Mouse (Mus musculus) hindbrain, embryonic 15.5 days (tissue): ENCODE data around the gene Slc13a1. TPM values are rescaled to one million over a fixed set of nuclear protein-coding genes. Genes with fewer than 3 reads are reported as not detected.

Experiments used
- ATAC-seq: fragments of 200-750 bp; cut with Nextera tagmentation; 2 replicates; pipeline ENCODE4 v1.8.0; 2017; ENCODE audit warnings: low read depth, moderate number of reproducible peaks, moderate TSS enrichment; ENCODE audit not compliant: low FRiP score
- H3K27ac ChIP-seq: fragments of 300-500 bp; sonication (generic); replicated peaks from 2 replicates; pipeline ENCODE4 v1.5.1; 2015; ENCODE audit warnings: mild to moderate bottlenecking, inconsistent platforms
- H3K27me3 ChIP-seq: fragments of 300-500 bp; sonication (generic); 2 replicates; pipeline ENCODE4 v1.6.1; 2015; ENCODE audit warnings: control low read depth, inconsistent platforms
- H3K36me3 ChIP-seq: fragments of 300-500 bp; sonication (generic); 2 replicates; pipeline ENCODE4 v1.6.1; 2015; ENCODE audit warnings: control low read depth, inconsistent platforms
- H3K4me1 ChIP-seq: fragments of 300-500 bp; sonication (generic); replicated peaks from 2 replicates; pipeline ENCODE4 v1.6.1; 2015; ENCODE audit warnings: control low read depth, inconsistent platforms
- H3K4me2 ChIP-seq: fragments of 300-500 bp; sonication (generic); 2 replicates; pipeline ENCODE4 v1.6.1; 2015; ENCODE audit warnings: moderate library complexity, mild to moderate bottlenecking, inconsistent platforms
- H3K4me3 ChIP-seq: fragments of 300-500 bp; sonication (generic); 2 replicates; pipeline ENCODE4 v1.5.1; 2015; ENCODE audit warnings: mild to moderate bottlenecking, inconsistent platforms
- H3K9ac ChIP-seq: fragments of 300-500 bp; sonication (generic); 2 replicates; pipeline ENCODE4 v1.6.1; 2015; ENCODE audit warnings: inconsistent platforms
- H3K9me3 ChIP-seq: fragments of 300-500 bp; sonication (generic); 2 replicates; pipeline ENCODE4 v1.6.1; 2016; ENCODE audit warnings: control low read depth, inconsistent platforms
- WGBS: fragments of 180-500 bp; shearing (Covaris S2); methylation state at CpG from one replicate; pipeline ENCODE4 v1.1.7; 2015; 5-methylcytosine and 5-hydroxymethylcytosine counted together
- polyA plus RNA-seq: library from polyadenylated mRNA; unstranded; fragments of >200 nt; fragmentation: Nextera tagmentation; extraction: Ambion mirVana; gene quantifications from 2 replicates; pipeline ENCODE4 v1.2.1, GENCODE M21; 2015

Slc13a1 gene
- polyA plus RNA-seq, 1 experiment from 2014 or later = 0.21 TPM

- Histone ChIP-seq H3K27me3 (no peaks in the 10 kb centered on the region), H3K9ac (no peak overlapping the region), H3K36me3 (no peaks in the 10 kb centered on the region), H3K9me3 (no peaks in the 10 kb centered on the region), H3K4me3 (no peak overlapping the region), H3K4me2 (no peak overlapping the region), H3K4me1 (no peaks in the 10 kb centered on the region), H3K27ac (no peak overlapping the region)
- ATAC-seq = no peak
- WGBS = 89% methylated on average over 1 of the region's 1 CpGs
Measured at GRCm38 (mm10) chr6:24159795-24160194, 8.1 kb downstream of the Slc13a1 start.

DNA sequence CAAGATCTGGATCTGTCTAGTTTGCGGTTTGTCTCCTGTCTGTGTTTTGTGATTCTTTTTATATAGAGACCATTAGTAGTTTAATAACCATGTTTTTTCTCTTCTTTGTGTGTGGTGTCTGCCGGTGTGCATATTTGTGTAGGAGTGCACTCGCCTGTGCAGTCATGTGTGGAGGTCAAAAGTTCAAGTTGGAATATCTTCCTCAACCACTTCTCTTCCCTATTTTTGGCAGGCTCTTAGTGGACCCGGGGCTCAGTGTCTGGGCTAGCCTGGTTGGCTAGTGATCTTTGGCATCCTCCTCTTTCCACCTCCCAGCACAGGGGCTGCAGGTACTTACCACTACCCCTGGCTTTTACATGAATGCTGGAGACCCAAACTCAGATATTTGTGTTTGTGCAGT, 13.0 kb downstream of the Slc13a1 start:
- no peak for ATAC-seq
- Histone ChIP-seq H3K4me1 (no peaks in the 10 kb centered on the region), H3K4me2 (no peak overlapping the region), H3K4me3 (no peak overlapping the region), H3K9me3 (no peaks in the 10 kb centered on the region), H3K27me3 (no peaks in the 10 kb centered on the region), H3K36me3 (no peaks in the 10 kb centered on the region), H3K27ac (no peak overlapping the region), H3K9ac (no peak overlapping the region)
- WGBS = 60% methylated on average over 4 of the region's 4 CpGs

DNA sequence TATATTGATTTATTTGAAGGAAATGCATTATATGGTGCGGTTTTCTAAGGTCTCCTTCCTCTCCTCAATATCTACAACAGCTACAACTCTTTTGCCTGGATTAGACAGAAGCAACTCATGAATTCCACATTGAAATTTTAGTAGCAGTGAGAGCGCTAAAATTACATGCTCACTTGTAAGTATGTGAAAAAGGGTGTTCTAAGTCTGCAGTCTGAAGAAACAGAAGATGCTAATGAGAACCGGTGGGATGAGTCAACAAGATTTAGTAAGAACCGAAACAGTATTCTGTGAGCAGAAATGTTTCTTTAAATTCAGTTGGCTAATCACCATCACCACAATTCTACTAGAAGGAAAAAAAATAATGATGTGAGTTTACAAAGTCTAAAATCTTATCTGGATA, 34.9 kb downstream of the Slc13a1 start:
- H3K4me2 ChIP-seq = no peak overlapping the region
- H3K9ac ChIP-seq = no peak overlapping the region
- ATAC-seq = no peak
- no peaks in the 10 kb centered on the region for H3K27me3 ChIP-seq
- H3K27ac ChIP-seq = no peak overlapping the region
- H3K4me3 ChIP-seq = no peak overlapping the region
- 89% methylated on average over 4 of the region's 4 CpGs for WGBS
- no peaks in the 10 kb centered on the region for H3K4me1 ChIP-seq
- H3K9me3 ChIP-seq = no peaks in the 10 kb centered on the region
- H3K36me3 ChIP-seq = no peaks in the 10 kb centered on the region

DNA sequence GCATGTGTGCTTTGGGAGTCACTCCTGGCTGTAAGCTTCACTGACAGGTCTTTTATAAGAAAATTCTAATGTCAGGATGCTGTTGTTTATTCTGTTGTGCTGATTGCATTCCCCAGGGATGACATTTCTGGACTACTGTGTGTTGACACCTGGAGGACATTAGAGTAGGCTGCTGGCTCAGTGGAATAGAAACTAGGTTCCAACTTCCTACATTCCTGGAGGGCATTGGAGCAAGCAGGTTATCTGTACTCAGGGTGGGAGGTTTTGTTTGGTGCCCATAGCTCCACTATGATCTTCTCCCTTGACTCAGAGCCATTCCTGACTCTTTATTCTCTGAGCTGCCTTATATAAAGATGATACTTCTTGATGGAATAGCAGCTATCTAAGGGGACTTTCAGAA, 45.3 kb downstream of the Slc13a1 start:
- H3K4me1 ChIP-seq = no peaks in the 10 kb centered on the region
- no peak overlapping the region for H3K27ac ChIP-seq
- no peak overlapping the region for H3K4me3 ChIP-seq
- ATAC-seq = no peak
- H3K9me3 ChIP-seq = no peaks in the 10 kb centered on the region
- H3K4me2 ChIP-seq = no peak overlapping the region
- no peaks in the 10 kb centered on the region for H3K27me3 ChIP-seq
- no peaks in the 10 kb centered on the region for H3K36me3 ChIP-seq
- H3K9ac ChIP-seq = no peak overlapping the region

- Histone ChIP-seq H3K4me3 (no peak overlapping the region), H3K27ac (no peak overlapping the region), H3K27me3 (no peaks in the 10 kb centered on the region), H3K4me1 (no peaks in the 10 kb centered on the region), H3K9me3 (no peaks in the 10 kb centered on the region), H3K4me2 (no peak overlapping the region), H3K36me3 (no peaks in the 10 kb centered on the region), H3K9ac (no peak overlapping the region)
- no peak for ATAC-seq
- 91% methylated on average over 8 of the region's 8 CpGs for WGBS
Measured at GRCm38 (mm10) chr6:24111614-24112013, 56.3 kb downstream of the Slc13a1 start.

DNA sequence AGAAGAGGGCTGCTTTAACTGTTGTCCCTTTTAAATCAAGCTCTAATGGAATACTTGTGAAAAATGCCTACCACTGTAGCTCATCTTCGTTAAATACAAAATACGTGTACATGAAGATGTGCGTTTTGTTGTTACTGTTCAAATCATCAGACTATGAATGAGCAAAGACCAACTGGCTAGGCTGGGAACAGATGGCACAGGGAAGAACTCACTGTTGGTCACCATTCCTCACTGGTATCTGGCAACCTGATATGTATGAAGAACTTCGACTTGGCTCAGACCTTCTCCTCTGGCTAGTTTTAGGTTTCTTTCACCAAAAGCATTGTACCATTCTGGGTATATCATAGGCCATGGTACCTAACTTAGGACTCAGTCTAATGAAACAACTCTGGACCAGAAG, 59.4 kb downstream of the Slc13a1 start:
- H3K27ac ChIP-seq = no peak overlapping the region
- H3K4me2 ChIP-seq = no peak overlapping the region
- no peaks in the 10 kb centered on the region for H3K4me1 ChIP-seq
- H3K9ac ChIP-seq = no peak overlapping the region
- no peak for ATAC-seq
- no peak overlapping the region for H3K4me3 ChIP-seq
- H3K9me3 ChIP-seq = no peaks in the 10 kb centered on the region
- 0 out of 2 replicates have a peak, but pooled peaks cover under 1% of the 10 kb centered on the region for H3K27me3 ChIP-seq
- no peaks in the 10 kb centered on the region for H3K36me3 ChIP-seq
- WGBS = 93% methylated on average over 4 of the region's 4 CpGs

DNA sequence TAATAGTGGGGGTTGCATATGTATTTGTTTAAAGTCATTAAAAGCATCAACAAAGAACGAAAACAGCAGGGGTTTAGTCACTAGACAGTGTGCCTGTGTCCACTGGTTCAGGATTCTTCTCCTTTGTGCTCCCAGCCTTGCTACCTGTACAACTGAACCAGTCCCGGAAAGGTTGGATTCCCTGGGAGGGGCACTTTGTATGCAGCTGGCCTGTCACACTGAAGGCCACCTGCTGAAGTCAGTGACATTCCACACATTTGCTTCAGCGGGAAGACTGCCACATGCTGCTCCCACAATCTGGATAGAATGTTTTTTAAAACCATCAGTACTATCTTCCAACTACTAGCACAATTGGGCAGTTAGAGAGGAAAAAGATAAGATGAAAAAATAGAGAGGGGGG, 61.7 kb downstream of the Slc13a1 start:
- no peak overlapping the region for H3K4me2 ChIP-seq
- ATAC-seq = peak; percentile 71

DNA sequence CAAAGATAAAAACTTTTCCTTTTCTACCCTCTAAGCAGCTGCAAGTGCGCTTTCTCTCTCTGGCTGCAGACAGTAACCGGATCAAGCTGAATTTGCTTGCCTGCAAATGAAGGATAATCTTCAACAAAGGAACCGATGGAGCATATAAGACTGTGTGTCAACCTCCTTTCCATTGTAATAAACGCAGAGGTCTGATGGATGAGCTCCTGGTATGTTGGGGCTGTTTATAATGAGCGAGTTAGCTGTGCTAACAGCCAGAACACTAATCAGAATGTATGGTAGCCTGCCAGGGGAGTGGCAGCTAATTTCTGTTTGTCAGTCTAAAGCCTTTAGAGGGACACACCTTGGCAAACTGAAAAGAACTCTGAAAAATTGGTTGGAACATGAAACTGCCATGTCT, 62.2 kb downstream of the Slc13a1 start:
- Histone ChIP-seq H3K9me3 (no peaks in the 10 kb centered on the region), H3K27ac (peak overlapping the region; percentile 38; the same call in 1 of the 2 replicates), H3K27me3 (0 out of 2 replicates have a peak, but pooled peaks cover 2% of the 10 kb centered on the region), H3K36me3 (no peaks in the 10 kb centered on the region), H3K4me1 (no peaks in the 10 kb centered on the region), H3K4me2 (no peak overlapping the region), H3K4me3 (no peak overlapping the region), H3K9ac (no peak overlapping the region)
- peak; percentile 89 for ATAC-seq
- WGBS = 13% methylated on average over 5 of the region's 5 CpGs

More for the DNA sequence above, 61.7 kb downstream of the Slc13a1 start:
- no peak overlapping the region for H3K4me3 ChIP-seq
- no peaks in the 10 kb centered on the region for H3K36me3 ChIP-seq
- no peak overlapping the region for H3K9ac ChIP-seq
- H3K27me3 ChIP-seq = 0 out of 2 replicates have a peak, but pooled peaks cover 2% of the 10 kb centered on the region
- H3K9me3 ChIP-seq = no peaks in the 10 kb centered on the region
- 13% methylated on average over 3 of the region's 3 CpGs for WGBS
- H3K4me1 ChIP-seq = no peaks in the 10 kb centered on the region
- H3K27ac ChIP-seq = peak overlapping the region; percentile 38; the same call in 1 of the 2 replicates

GRCm38 (mm10) chr6:24101281-24101680, 66.6 kb downstream of the Slc13a1 start:
- no peaks in the 10 kb centered on the region for H3K4me1 ChIP-seq
- WGBS = 88% methylated on average over 1 of the region's 1 CpGs
- H3K9ac ChIP-seq = no peak overlapping the region
- no peak overlapping the region for H3K4me2 ChIP-seq
- no peak overlapping the region for H3K27ac ChIP-seq
- 0 out of 2 replicates have a peak, but pooled peaks cover 2% of the 10 kb centered on the region for H3K27me3 ChIP-seq
- H3K9me3 ChIP-seq = no peaks in the 10 kb centered on the region
- no peaks in the 10 kb centered on the region for H3K36me3 ChIP-seq
- ATAC-seq = no peak
- H3K4me3 ChIP-seq = no peak overlapping the region

- 0 out of 2 replicates have a peak, but pooled peaks cover 2% of the 10 kb centered on the region for H3K27me3 ChIP-seq
- H3K27ac ChIP-seq = no peak overlapping the region
- H3K36me3 ChIP-seq = no peaks in the 10 kb centered on the region
- H3K4me3 ChIP-seq = no peak overlapping the region
- no peaks in the 10 kb centered on the region for H3K4me1 ChIP-seq
- H3K4me2 ChIP-seq = no peak overlapping the region
- H3K9me3 ChIP-seq = no peaks in the 10 kb centered on the region
- WGBS = 34% methylated on average over 5 of the region's 5 CpGs
- H3K9ac ChIP-seq = no peak overlapping the region
- no peak for ATAC-seq
Measured at GRCm38 (mm10) chr6:24100705-24101104, 67.2 kb downstream of the Slc13a1 start.

DNA sequence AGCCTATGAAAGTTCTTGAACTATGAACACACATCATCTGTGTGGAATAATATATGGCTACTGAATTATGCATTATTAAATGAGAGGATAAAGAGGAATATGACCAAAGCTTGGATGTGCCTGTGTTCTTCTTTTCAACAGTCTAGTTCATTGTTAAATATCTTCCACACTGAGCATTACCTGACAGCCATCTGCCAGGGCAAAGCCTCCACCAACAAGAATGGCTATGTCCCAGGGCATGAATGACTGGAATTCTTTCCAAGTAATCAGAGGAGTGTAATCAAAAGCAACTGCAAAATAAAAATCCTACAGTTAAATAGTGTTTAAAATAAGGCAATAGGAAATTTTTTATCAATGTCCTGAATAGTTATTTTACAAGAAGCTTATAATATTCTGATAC, 70.5 kb downstream of the Slc13a1 start:
- no peak overlapping the region for H3K4me2 ChIP-seq
- H3K27me3 ChIP-seq = no peaks in the 10 kb centered on the region
- no peak overlapping the region for H3K4me3 ChIP-seq
- H3K9me3 ChIP-seq = no peaks in the 10 kb centered on the region
- H3K9ac ChIP-seq = no peak overlapping the region
- H3K27ac ChIP-seq = no peak overlapping the region
- no peaks in the 10 kb centered on the region for H3K36me3 ChIP-seq
- no peak for ATAC-seq
- no peaks in the 10 kb centered on the region for H3K4me1 ChIP-seq

DNA sequence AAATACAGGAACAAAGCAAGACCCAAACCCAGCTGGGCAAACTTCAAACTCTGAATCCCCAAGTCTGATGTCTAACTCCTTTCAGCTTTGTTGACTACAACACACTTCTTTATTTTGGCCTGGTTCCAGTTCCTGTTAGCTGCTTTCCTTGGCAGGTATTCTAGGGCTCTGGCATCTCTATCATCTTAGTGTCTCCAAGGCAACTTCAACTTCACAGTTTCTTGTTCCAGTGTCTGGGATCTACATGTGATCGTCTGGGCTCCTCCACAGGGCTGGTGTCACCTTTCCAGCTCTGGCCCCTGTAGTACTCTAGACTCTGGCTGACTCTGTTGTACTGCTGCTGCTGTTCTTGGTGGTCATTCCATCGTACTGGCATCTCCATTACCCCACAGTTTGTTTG, 91.8 kb downstream of the Slc13a1 start:
- WGBS = 68% methylated on average over 2 of the region's 2 CpGs
- no peak overlapping the region for H3K4me3 ChIP-seq
- no peaks in the 10 kb centered on the region for H3K9me3 ChIP-seq
- no peaks in the 10 kb centered on the region for H3K4me1 ChIP-seq
- no peak for ATAC-seq
- H3K27me3 ChIP-seq = no peaks in the 10 kb centered on the region
- no peak overlapping the region for H3K27ac ChIP-seq
- H3K9ac ChIP-seq = no peak overlapping the region
- H3K36me3 ChIP-seq = no peaks in the 10 kb centered on the region
- no peak overlapping the region for H3K4me2 ChIP-seq

DNA sequence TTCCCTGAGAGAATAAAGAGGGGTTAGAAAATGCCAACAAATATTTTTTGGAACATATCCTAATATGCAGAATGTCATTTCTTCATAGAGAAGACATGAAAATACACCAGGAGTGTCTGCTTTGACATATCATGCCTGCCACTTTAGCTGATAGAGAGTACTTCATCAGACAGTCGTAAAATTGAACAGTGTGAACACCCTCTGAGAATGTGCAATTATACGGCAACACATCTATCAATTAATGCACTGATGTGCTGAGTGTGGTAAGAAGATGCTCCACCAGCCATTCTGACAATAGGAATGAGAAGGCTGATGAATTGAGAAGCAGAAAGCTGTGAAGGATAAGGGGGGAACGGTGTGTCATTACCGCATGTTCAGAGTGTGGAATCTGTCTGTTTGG, 95.1 kb downstream of the Slc13a1 start:
- H3K4me1 ChIP-seq = no peaks in the 10 kb centered on the region
- ATAC-seq = no peak
- no peak overlapping the region for H3K4me2 ChIP-seq
- 56% methylated on average over 4 of the region's 4 CpGs for WGBS
- H3K27me3 ChIP-seq = no peaks in the 10 kb centered on the region
- no peak overlapping the region for H3K27ac ChIP-seq
- H3K9me3 ChIP-seq = no peaks in the 10 kb centered on the region
- no peak overlapping the region for H3K9ac ChIP-seq
- H3K36me3 ChIP-seq = no peaks in the 10 kb centered on the region
- no peak overlapping the region for H3K4me3 ChIP-seq
